Mouse (Mus musculus) forebrain, embryonic 13.5 days (tissue): ENCODE measurements around the gene Lct. TPM values are rescaled to one million over a fixed set of nuclear protein-coding genes. Genes with fewer than 3 reads are reported as not detected.
A peak's percentile ranks its signal among the peaks of the same experiment; 100 is the strongest.
"Not testable (repeated sequence)": the region's sequence is repeated elsewhere in the genome, so short reads cannot be mapped to it uniquely, and the experiment has no call there.

Source experiments
- ATAC-seq: fragments of 200-750 bp; cut with Nextera tagmentation; 2 replicates; pipeline ENCODE4 v1.8.0; 2017
- H3K27ac ChIP-seq: fragments of 300-500 bp; sonication (generic); 2 replicates; pipeline ENCODE4 v1.5.1; 2015; ENCODE audit warnings: inconsistent platforms, mild to moderate bottlenecking, moderate library complexity
- H3K27me3 ChIP-seq: fragments of 300-500 bp; sonication (generic); 2 replicates; pipeline ENCODE4 v1.6.1; 2015; ENCODE audit warnings: mild to moderate bottlenecking, inconsistent platforms
- H3K36me3 ChIP-seq: fragments of 300-500 bp; sonication (generic); 2 replicates; pipeline ENCODE4 v1.6.1; 2015; ENCODE audit warnings: mild to moderate bottlenecking, inconsistent platforms; ENCODE audit not compliant: poor library complexity, severe bottlenecking
- H3K4me1 ChIP-seq: fragments of 300-500 bp; sonication (generic); 2 replicates; pipeline ENCODE4 v1.6.1; 2015; ENCODE audit warnings: inconsistent platforms
- H3K4me2 ChIP-seq: fragments of 300-500 bp; sonication (generic); 2 replicates; pipeline ENCODE4 v1.6.1; 2015; ENCODE audit warnings: inconsistent platforms, mild to moderate bottlenecking, moderate library complexity
- H3K4me3 ChIP-seq: fragments of 300-500 bp; sonication (generic); 2 replicates; pipeline ENCODE4 v1.5.1; 2015; ENCODE audit warnings: mild to moderate bottlenecking, inconsistent platforms
- H3K9ac ChIP-seq: fragments of 300-500 bp; sonication (generic); 2 replicates; pipeline ENCODE4 v1.6.1; 2015; ENCODE audit warnings: mild to moderate bottlenecking, inconsistent platforms
- H3K9me3 ChIP-seq: fragments of 300-500 bp; sonication (generic); replicated peaks from 2 replicates; pipeline ENCODE4 v1.6.1; 2016; ENCODE audit warnings: inconsistent platforms
- WGBS: fragments of 180-500 bp; shearing (Covaris S2); methylation state at CpG from one replicate; pipeline ENCODE4 v1.1.7; 2015; 5-methylcytosine and 5-hydroxymethylcytosine counted together
- polyA plus RNA-seq: library from polyadenylated mRNA; unstranded; fragments of >200 nt; fragmentation: Nextera tagmentation; extraction: Ambion mirVana; gene quantifications from 2 replicates; pipeline ENCODE4 v1.2.1, GENCODE M21; 2015

Lct gene
- polyA plus RNA-seq, 1 experiment from 2014 or later = 0.10 TPM

DNA sequence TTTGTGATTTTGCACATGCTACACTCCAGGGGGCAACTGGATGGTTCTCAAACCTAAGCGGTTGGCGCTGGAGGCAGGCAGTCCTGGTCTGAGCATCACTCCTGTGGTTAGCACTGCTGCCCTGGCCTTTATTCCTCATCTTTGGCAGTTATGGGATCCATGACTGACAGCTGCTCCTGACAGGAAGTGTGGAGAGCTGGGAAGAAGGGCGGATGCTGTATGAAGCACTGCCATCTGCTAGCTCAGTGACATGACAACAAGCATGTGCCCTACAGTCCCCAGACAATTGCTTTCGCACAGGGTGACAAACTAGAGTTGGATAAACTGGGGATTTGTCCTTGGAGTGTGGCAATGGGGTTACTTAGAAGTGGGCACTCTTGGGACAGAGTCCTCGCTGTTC, 37.8 kb downstream of the Lct start:
- 0 out of 2 replicates have a peak, but pooled peaks have one; percentile 46 for ATAC-seq
- H3K27ac ChIP-seq = no peak overlapping the region
- no peak overlapping the region for H3K4me3 ChIP-seq
- H3K27me3 ChIP-seq = no peaks in the 10 kb centered on the region
- 87% methylated on average over 5 of the region's 5 CpGs for WGBS
- H3K36me3 ChIP-seq = 0 out of 2 replicates have a peak, but pooled peaks cover 3% of the 10 kb centered on the region
- no peak overlapping the region for H3K4me2 ChIP-seq
- H3K9ac ChIP-seq = no peak overlapping the region
- no peaks in the 10 kb centered on the region for H3K9me3 ChIP-seq
- H3K4me1 ChIP-seq = no peaks in the 10 kb centered on the region

GRCm38 (mm10) chr1:128285136-128285535, 43.0 kb downstream of the Lct start:
- 77% methylated on average over 9 of the region's 9 CpGs for WGBS

DNA sequence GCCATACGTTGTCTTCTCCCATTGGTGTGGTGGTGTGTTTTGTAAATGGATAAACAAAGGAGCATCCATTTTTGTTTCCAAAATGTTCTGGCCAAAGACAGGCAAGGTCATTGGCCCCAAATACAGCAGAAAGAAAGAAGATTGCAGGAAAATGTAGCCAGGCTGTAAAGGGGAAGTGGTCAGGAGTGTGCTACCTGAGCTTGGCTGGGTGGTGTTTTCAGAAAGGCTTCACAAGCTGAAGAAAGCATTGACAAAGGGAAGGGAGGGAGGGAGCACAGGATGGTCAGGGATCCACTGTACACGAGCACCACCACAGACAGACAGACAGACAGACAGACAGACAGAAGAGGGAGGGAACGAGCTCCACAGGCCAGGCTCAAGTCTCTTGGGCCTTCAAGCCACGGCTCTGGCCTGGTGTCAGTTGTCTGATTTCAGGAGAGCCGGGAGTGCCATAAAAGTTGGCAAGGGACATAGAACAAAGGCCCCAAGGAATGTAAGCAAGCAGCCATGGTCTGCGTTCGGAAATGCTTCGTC, 43.9 kb downstream of the Lct start:
- 87% methylated on average over 8 of the region's 8 CpGs for WGBS
- Histone ChIP-seq H3K27ac (no peak overlapping the region), H3K4me1 (no peaks in the 10 kb centered on the region), H3K4me2 (no peak overlapping the region), H3K36me3 (peaks cover 31% of the 10 kb centered on the region), H3K9me3 (no peaks in the 10 kb centered on the region), H3K9ac (no peak overlapping the region), H3K27me3 (no peaks in the 10 kb centered on the region), H3K4me3 (no peak overlapping the region)
- ATAC-seq = no peak

More at GRCm38 (mm10) chr1:128285136-128285535, 43.0 kb downstream of the Lct start:
- Histone ChIP-seq H3K36me3 (peaks cover 22% of the 10 kb centered on the region), H3K9me3 (no peaks in the 10 kb centered on the region), H3K4me3 (no peak overlapping the region), H3K4me2 (no peak overlapping the region), H3K4me1 (no peaks in the 10 kb centered on the region), H3K27ac (no peak overlapping the region), H3K27me3 (no peaks in the 10 kb centered on the region), H3K9ac (no peak overlapping the region)
- ATAC-seq = peak; percentile 45; the same call in 1 of the 2 replicates

DNA sequence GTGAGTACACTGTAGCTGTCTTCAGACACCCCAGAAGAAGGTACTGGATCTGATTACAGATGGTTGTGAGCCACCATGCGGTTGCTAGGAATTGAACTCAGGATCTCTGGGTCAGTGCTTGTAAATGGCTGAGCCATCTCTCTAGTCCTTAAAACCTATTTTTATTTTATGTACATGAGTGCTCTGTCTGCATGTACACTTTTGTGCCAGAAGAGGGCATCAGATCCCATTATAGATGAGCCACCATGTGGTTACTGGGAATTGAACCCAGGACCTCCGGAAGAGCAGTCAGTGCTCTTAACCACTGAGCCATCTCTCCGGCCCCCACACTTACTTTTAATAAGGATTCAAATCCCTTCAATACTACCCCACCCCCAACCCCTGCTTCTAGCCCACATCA, 45.2 kb downstream of the Lct start:
- no peak overlapping the region for H3K4me2 ChIP-seq
- H3K27me3 ChIP-seq = no peaks in the 10 kb centered on the region
- ATAC-seq = no peak
- no peaks in the 10 kb centered on the region for H3K4me1 ChIP-seq
- peaks cover 43% of the 10 kb centered on the region for H3K36me3 ChIP-seq
- H3K9me3 ChIP-seq = no peaks in the 10 kb centered on the region
- no peak overlapping the region for H3K27ac ChIP-seq
- H3K4me3 ChIP-seq = no peak overlapping the region
- H3K9ac ChIP-seq = no peak overlapping the region
- 99% methylated on average over 3 of the region's 3 CpGs for WGBS

- Histone ChIP-seq H3K4me1 (no peaks in the 10 kb centered on the region), H3K4me2 (no peak overlapping the region), H3K27ac (no peak overlapping the region), H3K9ac (no peak overlapping the region), H3K4me3 (no peak overlapping the region), H3K36me3 (peaks cover 55% of the 10 kb centered on the region), H3K27me3 (no peaks in the 10 kb centered on the region), H3K9me3 (no peaks in the 10 kb centered on the region)
- no peak for ATAC-seq
- over 99% methylated on average over 3 of the region's 3 CpGs for WGBS
These were observed 46.4 kb downstream of the Lct start for GRCm38 (mm10) chr1:128281753-128282152.

GRCm38 (mm10) chr1:128278563-128278962, 49.6 kb downstream of the Lct start:
- no peaks in the 10 kb centered on the region for H3K4me1 ChIP-seq
- H3K9ac ChIP-seq = no peak overlapping the region
- peaks cover 81% of the 10 kb centered on the region for H3K36me3 ChIP-seq
- no peak overlapping the region for H3K4me3 ChIP-seq
- no peak for ATAC-seq
- no peaks in the 10 kb centered on the region for H3K9me3 ChIP-seq
- no peaks in the 10 kb centered on the region for H3K27me3 ChIP-seq
- WGBS = 97% methylated on average over 3 of the region's 3 CpGs
- H3K27ac ChIP-seq = no peak overlapping the region
- no peak overlapping the region for H3K4me2 ChIP-seq

- Histone ChIP-seq H3K36me3 (peaks cover 89% of the 10 kb centered on the region), H3K4me1 (no peaks in the 10 kb centered on the region), H3K27me3 (no peaks in the 10 kb centered on the region), H3K9ac (no peak overlapping the region), H3K4me3 (no peak overlapping the region), H3K9me3 (no peaks in the 10 kb centered on the region), H3K27ac (no peak overlapping the region), H3K4me2 (no peak overlapping the region)
- 92% methylated on average over 1 of the region's 1 CpGs for whole genome bisulfite sequencing
- ATAC-seq = no peak
These were observed 52.2 kb downstream of the Lct start for GRCm38 (mm10) chr1:128275908-128276307.

- 96% methylated on average over 3 of the region's 3 CpGs for WGBS
- Histone ChIP-seq H3K4me2 (no peak overlapping the region), H3K36me3 (peaks cover 92% of the 10 kb centered on the region), H3K4me1 (no peaks in the 10 kb centered on the region), H3K4me3 (no peak overlapping the region), H3K9ac (no peak overlapping the region), H3K27ac (no peak overlapping the region), H3K9me3 (no peaks in the 10 kb centered on the region), H3K27me3 (no peaks in the 10 kb centered on the region)
- ATAC-seq = no peak
These were observed 57.4 kb downstream of the Lct start for GRCm38 (mm10) chr1:128270731-128271130.

GRCm38 (mm10) chr1:128267061-128267460, 61.1 kb downstream of the Lct start:
- H3K36me3 ChIP-seq = peaks cover 88% of the 10 kb centered on the region
- ATAC-seq, H3K9me3 ChIP-seq, H3K27ac ChIP-seq, H3K9ac ChIP-seq, H3K27me3 ChIP-seq, H3K4me2 ChIP-seq, H3K4me3 ChIP-seq, H3K4me1 ChIP-seq: not testable (repeated sequence)
- WGBS = 84% methylated on average over 7 of the region's 7 CpGs

GRCm38 (mm10) chr1:128244727-128245355, 83.3 kb downstream of the Lct start:
- Histone ChIP-seq H3K9me3 (no peaks in the 10 kb centered on the region), H3K27me3 (no peaks in the 10 kb centered on the region), H3K4me3 (peak overlapping the region; percentile 81), H3K36me3 (no peaks in the 10 kb centered on the region), H3K4me2 (peak overlapping the region; percentile 95), H3K27ac (peak overlapping the region; percentile 88), H3K9ac (peak overlapping the region; percentile 82), H3K4me1 (peaks cover 16% of the 10 kb centered on the region)
- ATAC-seq = peak; percentile 42; the same call in 1 of the 2 replicates
- 3% methylated on average over 19 of the region's 19 CpGs for WGBS

DNA sequence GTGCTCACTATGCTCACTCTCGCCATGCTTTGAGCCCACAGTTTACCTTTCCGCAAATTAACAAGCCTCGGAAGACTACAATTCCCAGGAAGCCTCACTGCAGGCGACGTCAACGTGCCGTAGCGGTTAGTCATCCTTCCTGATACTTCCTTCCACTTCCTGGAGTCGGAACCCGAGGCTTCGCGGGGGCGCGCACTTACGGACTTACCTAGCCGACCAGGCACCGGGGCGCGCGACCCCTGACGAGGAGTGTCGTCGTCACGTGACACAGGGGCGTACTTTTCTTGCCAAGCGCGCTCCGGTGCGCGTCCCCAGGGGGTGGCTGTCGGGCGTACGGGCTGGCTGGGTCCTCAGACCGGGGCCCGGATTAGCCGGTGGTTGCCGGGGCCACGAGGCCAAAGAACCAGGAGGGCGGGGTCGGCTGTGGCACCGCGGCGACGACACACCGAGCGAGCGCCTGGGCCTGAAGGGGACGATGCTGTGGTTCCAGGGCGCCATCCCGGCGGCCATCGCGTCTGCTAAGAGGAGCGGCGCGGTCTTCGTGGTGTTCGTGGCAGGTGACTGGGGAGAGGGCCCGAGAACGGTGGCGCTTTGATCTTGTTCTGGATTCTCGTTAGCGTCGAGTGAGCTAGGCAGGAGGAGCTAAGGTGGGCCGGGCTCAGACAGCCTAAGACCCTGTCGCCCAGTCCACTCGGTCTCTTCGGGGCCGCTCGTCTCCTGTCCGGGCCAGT, 84.0 kb downstream of the Lct start:
- Histone ChIP-seq H3K9me3 (no peaks in the 10 kb centered on the region), H3K36me3 (peaks cover 5% of the 10 kb centered on the region; the same call in 1 of the 2 replicates), H3K27me3 (no peaks in the 10 kb centered on the region), H3K9ac (peak overlapping the region; percentile 82), H3K27ac (peak overlapping the region; percentile 88), H3K4me1 (peaks cover 16% of the 10 kb centered on the region), H3K4me2 (peak overlapping the region; percentile 95), H3K4me3 (peak overlapping the region; percentile 81)
- WGBS = under 1% methylated on average over 71 of the region's 71 CpGs
- peak; percentile 95 for ATAC-seq

- peaks cover 16% of the 10 kb centered on the region for H3K4me1 ChIP-seq
- peak; percentile 59 for ATAC-seq
- peak within 1 kb of the TSS; percentile 88 for H3K27ac ChIP-seq
- H3K9ac ChIP-seq = peak within 1 kb of the TSS; percentile 82
- peak within 1 kb of the TSS; percentile 95 for H3K4me2 ChIP-seq
- H3K4me3 ChIP-seq = peak within 1 kb of the TSS; percentile 81
- 7% methylated on average over 10 of the region's 10 CpGs for WGBS
- no peaks in the 10 kb centered on the region for H3K27me3 ChIP-seq
- H3K36me3 ChIP-seq = peaks cover 8% of the 10 kb centered on the region; the same call in 1 of the 2 replicates
- H3K9me3 ChIP-seq = no peaks in the 10 kb centered on the region
These were observed 84.5 kb downstream of the Lct start, which contains the start of gene Ubxn4 for GRCm38 (mm10) chr1:128243627-128243995. Gene Ubxn4, plus strand, starts transcription at chr1:128243964.
